Mouse (Mus musculus): ENCODE data around the gene Rnase11.

Rnase11 gene

DNA sequence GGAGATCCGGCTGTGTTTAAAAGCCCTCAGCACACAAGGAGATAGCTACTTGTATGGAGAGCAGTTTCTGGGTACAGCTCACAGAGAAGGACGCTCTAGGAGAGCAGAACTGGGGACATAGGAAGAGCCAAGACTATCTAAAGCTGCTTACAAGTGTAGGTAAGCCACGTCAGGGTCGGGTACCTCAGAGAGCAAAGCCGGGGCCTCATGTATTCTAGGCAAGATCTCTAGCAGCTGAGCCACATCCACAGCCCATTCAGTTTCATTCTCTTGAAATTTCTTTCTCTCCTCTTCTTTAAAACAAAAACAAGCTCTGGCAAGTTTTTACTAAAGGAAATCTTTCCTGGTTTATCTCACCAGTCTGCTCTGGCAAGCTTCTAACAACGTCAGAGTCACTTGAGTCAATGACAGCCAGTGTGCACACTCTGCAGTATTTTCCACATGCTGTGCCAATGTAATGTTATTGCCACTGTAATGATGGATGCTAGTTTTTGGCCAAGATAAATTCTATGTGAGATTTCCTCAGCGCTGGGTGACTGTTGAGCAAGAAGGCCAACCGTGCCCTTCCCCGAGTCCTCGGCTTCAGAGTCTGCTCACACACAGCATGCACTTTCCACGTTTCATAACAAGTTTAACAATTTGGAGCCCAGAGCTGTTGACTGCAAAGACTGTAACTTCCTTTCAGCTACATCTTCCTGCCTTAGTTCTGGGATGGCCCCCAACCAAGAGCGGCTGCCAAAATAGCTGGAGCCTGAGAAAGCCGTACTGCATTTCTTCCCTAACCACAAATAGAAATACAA, 41.8 kb downstream of the Rnase11 start:
- no peak for DNase-seq

DNA sequence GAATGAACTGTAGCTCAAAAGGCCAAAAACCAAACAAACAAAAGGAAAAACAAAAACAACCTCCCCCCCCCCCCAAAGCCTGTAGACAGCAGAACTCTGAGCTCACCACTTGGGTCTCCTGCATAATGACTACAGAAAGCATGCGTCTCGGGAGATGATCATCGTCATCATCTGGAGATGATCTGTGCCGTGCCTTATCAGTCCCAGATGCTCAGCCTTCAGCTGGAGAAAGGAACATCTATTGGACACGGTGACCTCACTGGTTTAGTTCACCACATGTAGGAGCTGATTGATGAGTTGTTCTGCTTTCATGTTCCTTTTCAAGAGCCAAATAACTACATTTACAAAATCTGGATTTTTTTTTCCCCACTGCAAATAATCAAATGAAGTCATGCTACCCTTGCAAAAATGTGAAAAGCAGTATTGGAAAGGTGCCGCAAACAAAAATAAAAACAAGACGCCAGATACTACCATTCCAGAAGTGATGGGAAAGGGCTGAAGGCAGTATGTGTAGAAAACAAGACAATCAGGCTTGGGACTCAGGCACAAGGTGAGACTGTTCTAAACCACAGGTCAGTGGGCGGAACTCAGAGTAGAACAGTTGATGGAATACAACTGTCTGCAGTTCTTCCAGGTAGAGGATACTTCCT, 42.7 kb downstream of the Rnase11 start, which contains the start of gene Rnase10:
Gene Rnase10 (plus strand): TSS at position 600 of the 650 bp plus-strand sequence.
- no peak for DNase-seq
